Mouse (Mus musculus) midbrain, embryonic 12.5 days (tissue): ENCODE data around the gene Aarsd1. TPM values are rescaled to one million over a fixed set of nuclear protein-coding genes. Genes with fewer than 3 reads are reported as not detected.
A peak's percentile ranks its signal among the peaks of the same experiment; 100 is the strongest.
"Not testable (repeated sequence)": the region's sequence is repeated elsewhere in the genome, so short reads cannot be mapped to it uniquely, and the experiment has no call there.

Experiments
- ATAC-seq: fragments of 200-750 bp; cut with Nextera tagmentation; 2 replicates; pipeline ENCODE4 v1.8.0; 2017; ENCODE audit warnings: low read depth, moderate TSS enrichment, moderate library complexity; ENCODE audit not compliant: low FRiP score
- H3K27ac ChIP-seq: fragments of 300-500 bp; sonication (generic); replicated peaks from 2 replicates; pipeline ENCODE4 v1.5.1; 2016; ENCODE audit warnings: mild to moderate bottlenecking
- H3K27me3 ChIP-seq: fragments of 300-500 bp; sonication (generic); 2 replicates; pipeline ENCODE4 v1.6.1; 2016; ENCODE audit warnings: mild to moderate bottlenecking
- H3K36me3 ChIP-seq: fragments of 300-500 bp; sonication (generic); 2 replicates; pipeline ENCODE4 v1.6.1; 2016
- H3K4me1 ChIP-seq: fragments of 300-500 bp; sonication (generic); 2 replicates; pipeline ENCODE4 v1.6.1; 2016
- H3K4me2 ChIP-seq: fragments of 300-500 bp; sonication (generic); replicated peaks from 2 replicates; pipeline ENCODE4 v1.6.1; 2016; ENCODE audit warnings: mild to moderate bottlenecking, moderate library complexity
- H3K4me3 ChIP-seq: fragments of 300-500 bp; sonication (generic); 2 replicates; pipeline ENCODE4 v1.5.1; 2016; ENCODE audit warnings: mild to moderate bottlenecking
- H3K9ac ChIP-seq: fragments of 300-500 bp; sonication (generic); replicated peaks from 2 replicates; pipeline ENCODE4 v1.6.1; 2016; ENCODE audit warnings: mild to moderate bottlenecking, moderate library complexity
- H3K9me3 ChIP-seq: fragments of 300-500 bp; sonication (generic); 2 replicates; pipeline ENCODE4 v1.6.1; 2016; ENCODE audit warnings: mild to moderate bottlenecking
- WGBS: fragments of 180-500 bp; shearing (Covaris S2); methylation state at CpG from one replicate; pipeline ENCODE4 v1.1.7; 2016; 5-methylcytosine and 5-hydroxymethylcytosine counted together
- polyA plus RNA-seq: library from polyadenylated mRNA; unstranded; fragments of >200 nt; fragmentation: Nextera tagmentation; extraction: Ambion mirVana; gene quantifications from 2 replicates; pipeline ENCODE4 v1.2.1, GENCODE M21; 2016

Aarsd1 gene
- polyA plus RNA-seq, 1 experiment from 2014 or later = 91.0 TPM

- Histone ChIP-seq H3K36me3 (peaks cover 49% of the 10 kb centered on the region), H3K27me3 (no peaks in the 10 kb centered on the region), H3K4me1 (peaks cover 20% of the 10 kb centered on the region), H3K9ac (no peak overlapping the region), H3K9me3 (no peaks in the 10 kb centered on the region), H3K4me2 (no peak overlapping the region), H3K27ac (no peak overlapping the region), H3K4me3 (no peak overlapping the region)
- ATAC-seq = no peak
- 93% methylated on average over 9 of the region's 9 CpGs for WGBS
Measured at GRCm38 (mm10) chr11:101457631-101458030, 40.2 kb upstream of the Aarsd1 start.

- peaks cover 10% of the 10 kb centered on the region for H3K4me1 ChIP-seq
- no peak overlapping the region for H3K27ac ChIP-seq
- WGBS = 89% methylated on average over 7 of the region's 7 CpGs
- H3K27me3 ChIP-seq = no peaks in the 10 kb centered on the region
- peaks cover 32% of the 10 kb centered on the region for H3K36me3 ChIP-seq
- no peak overlapping the region for H3K4me3 ChIP-seq
- no peak for ATAC-seq
- H3K9me3 ChIP-seq = no peaks in the 10 kb centered on the region
- no peak overlapping the region for H3K9ac ChIP-seq
- H3K4me2 ChIP-seq = no peak overlapping the region
Measured at GRCm38 (mm10) chr11:101455627-101456026, 38.2 kb upstream of the Aarsd1 start.

DNA sequence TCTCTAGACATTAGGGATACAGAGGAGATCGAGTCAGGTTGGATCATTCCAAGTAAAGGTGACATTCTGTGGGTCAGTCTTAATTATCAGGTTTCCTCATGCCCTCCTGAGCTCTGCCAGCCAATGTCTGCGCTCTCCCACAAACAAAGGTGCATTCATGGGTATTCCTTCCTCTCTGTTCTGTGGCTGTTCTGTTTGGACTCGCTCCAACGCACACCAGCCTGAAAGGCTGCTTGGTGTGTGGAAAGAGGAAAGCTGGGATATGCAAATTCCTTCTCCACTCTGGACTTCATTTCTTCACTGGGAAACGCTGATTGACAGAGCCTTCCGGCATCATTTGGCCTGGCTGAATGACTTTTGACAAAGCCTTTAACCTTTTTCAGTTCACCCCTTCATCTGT is 37.3 kb upstream of the Aarsd1 start:
- no peak for ATAC-seq
- H3K27ac ChIP-seq = no peak overlapping the region
- H3K27me3 ChIP-seq = no peaks in the 10 kb centered on the region
- H3K4me1 ChIP-seq = peaks cover 10% of the 10 kb centered on the region
- no peak overlapping the region for H3K4me3 ChIP-seq
- H3K36me3 ChIP-seq = peaks cover 22% of the 10 kb centered on the region
- no peak overlapping the region for H3K4me2 ChIP-seq
- H3K9me3 ChIP-seq = no peaks in the 10 kb centered on the region
- WGBS = 44% methylated on average over 6 of the region's 6 CpGs
- no peak overlapping the region for H3K9ac ChIP-seq

- H3K9ac ChIP-seq = no peak overlapping the region
- H3K9me3 ChIP-seq = no peaks in the 10 kb centered on the region
- H3K4me2 ChIP-seq = no peak overlapping the region
- H3K27ac ChIP-seq = no peak overlapping the region
- ATAC-seq = no peak
- H3K4me3 ChIP-seq = no peak overlapping the region
- H3K36me3 ChIP-seq = no peaks in the 10 kb centered on the region; the same call in 1 of the 2 replicates
- 74% methylated on average over 10 of the region's 10 CpGs for WGBS
- H3K4me1 ChIP-seq = peaks cover 10% of the 10 kb centered on the region
- no peaks in the 10 kb centered on the region for H3K27me3 ChIP-seq
Measured at GRCm38 (mm10) chr11:101452093-101452774, 34.8 kb upstream of the Aarsd1 start.

GRCm38 (mm10) chr11:101451536-101451935 is 34.1 kb upstream of the Aarsd1 start:
- Histone ChIP-seq H3K9me3 (no peaks in the 10 kb centered on the region), H3K9ac (no peak overlapping the region), H3K4me1 (peaks cover 10% of the 10 kb centered on the region), H3K4me3 (no peak overlapping the region), H3K27me3 (no peaks in the 10 kb centered on the region), H3K27ac (no peak overlapping the region), H3K4me2 (no peak overlapping the region), H3K36me3 (no peaks in the 10 kb centered on the region; the same call in 1 of the 2 replicates)
- no peak for ATAC-seq
- 88% methylated on average over 10 of the region's 10 CpGs for WGBS

DNA sequence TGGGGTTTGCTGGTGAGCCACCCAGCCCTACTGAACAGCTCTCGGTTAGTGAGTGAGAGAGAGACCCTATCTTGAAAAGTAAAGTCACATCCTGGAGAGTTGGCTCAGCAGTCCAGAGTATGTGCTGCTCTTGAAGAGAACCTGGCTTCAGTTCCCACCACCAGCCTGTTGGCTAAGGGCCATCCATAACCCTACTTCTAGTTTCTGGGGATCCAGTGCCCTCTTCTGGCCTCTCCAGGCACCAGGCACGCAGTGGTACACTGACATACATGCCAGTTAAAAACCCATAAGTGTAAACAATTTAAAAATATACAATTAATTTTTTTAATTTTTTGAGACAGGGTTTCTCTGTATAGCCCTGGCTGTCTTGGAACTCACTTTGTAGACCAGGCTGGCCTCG is 33.0 kb upstream of the Aarsd1 start:
- Histone ChIP-seq H3K9me3 (no peaks in the 10 kb centered on the region), H3K4me2 (no peak overlapping the region), H3K9ac (no peak overlapping the region), H3K36me3 (peaks cover 7% of the 10 kb centered on the region), H3K4me3 (no peak overlapping the region), H3K4me1 (peaks cover 10% of the 10 kb centered on the region), H3K27me3 (no peaks in the 10 kb centered on the region), H3K27ac (no peak overlapping the region)
- WGBS = 82% methylated on average over 3 of the region's 3 CpGs
- ATAC-seq = no peak

DNA sequence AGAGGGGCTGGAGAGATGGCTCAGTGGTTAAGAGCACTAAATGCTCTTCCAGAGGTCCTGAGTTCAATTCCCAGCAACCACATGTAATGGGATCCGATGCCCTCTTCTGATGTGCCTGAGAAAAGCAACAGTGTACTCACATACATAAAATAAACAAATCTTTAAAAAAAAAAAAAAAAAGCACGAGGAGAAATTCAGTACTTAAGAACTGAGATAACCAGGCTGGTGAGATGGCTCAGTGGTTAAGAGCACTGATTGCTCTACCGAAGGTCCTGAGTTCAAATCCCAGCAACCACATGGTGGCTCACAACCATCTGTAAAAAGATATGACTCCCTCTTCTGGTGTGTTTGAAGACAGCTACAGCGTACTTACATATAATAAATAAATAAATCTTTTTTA is 32.2 kb upstream of the Aarsd1 start:
- ATAC-seq, H3K9me3 ChIP-seq, H3K27me3 ChIP-seq, H3K4me1 ChIP-seq, H3K4me3 ChIP-seq, H3K9ac ChIP-seq, H3K27ac ChIP-seq, H3K4me2 ChIP-seq: not testable (repeated sequence)
- H3K36me3 ChIP-seq = peaks cover 15% of the 10 kb centered on the region
- 90% methylated on average over 4 of the region's 4 CpGs for WGBS

DNA sequence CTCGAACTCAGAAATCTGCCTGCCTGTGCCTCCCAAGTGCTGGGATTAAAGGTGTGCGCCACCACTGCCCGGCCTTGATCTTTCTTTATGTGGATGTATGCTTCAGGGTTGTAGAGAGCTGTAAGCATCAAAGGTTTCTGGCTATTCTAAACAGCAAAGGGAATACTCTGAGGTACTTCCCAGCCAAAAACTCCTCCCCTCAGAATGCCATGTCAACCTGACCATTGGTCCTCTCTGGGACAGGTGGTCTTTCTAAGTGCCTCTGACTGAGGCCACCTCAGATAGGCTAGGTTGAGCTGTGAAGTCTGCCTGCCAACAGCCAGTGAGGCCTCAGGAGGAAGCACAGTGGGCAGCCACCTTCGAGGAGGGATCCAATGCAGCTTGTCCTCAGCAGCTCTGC is 31.5 kb upstream of the Aarsd1 start:
- ATAC-seq = no peak
- Histone ChIP-seq H3K36me3 (peaks cover 22% of the 10 kb centered on the region), H3K27me3 (no peaks in the 10 kb centered on the region), H3K4me2 (no peak overlapping the region), H3K9ac (no peak overlapping the region), H3K27ac (no peak overlapping the region), H3K9me3 (no peaks in the 10 kb centered on the region), H3K4me1 (peaks cover 3% of the 10 kb centered on the region), H3K4me3 (no peak overlapping the region)
- 89% methylated on average over 4 of the region's 4 CpGs for WGBS

DNA sequence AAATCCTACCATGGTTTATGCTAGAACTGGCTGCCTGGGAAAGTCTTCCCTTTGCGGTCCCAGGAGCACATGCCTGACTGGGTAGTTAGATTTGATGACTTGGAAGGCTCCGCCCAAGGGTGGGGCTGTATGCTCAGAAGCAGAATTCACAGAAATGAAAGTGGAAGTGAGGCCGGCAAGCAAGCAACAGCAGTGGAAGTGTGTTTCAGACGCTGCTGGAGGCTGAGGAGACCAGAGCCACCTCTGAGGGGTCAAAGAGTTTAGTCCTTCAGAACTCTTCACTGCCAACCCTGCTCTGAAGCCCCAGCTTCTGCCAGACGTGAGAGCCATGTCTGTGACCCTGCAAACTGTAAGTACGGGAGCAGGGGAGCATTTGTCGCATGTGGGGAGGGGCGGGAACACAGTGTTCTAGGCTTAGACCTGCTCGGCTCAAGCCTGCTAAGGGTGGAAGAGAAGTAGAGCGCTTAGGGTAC is 30.9 kb upstream of the Aarsd1 start, which contains the start of gene Ifi35:
Ifi35 (plus strand) TSS at position 134 of the 473 bp plus-strand sequence.
- Histone ChIP-seq H3K4me1 (peaks cover 9% of the 10 kb centered on the region), H3K36me3 (peaks cover 28% of the 10 kb centered on the region), H3K9ac (no peak within 1 kb of the TSS), H3K27me3 (no peaks in the 10 kb centered on the region), H3K9me3 (no peaks in the 10 kb centered on the region), H3K4me3 (0 out of 2 replicates have a peak within 1 kb of the TSS, but pooled peaks have one; percentile 18), H3K27ac (no peak within 1 kb of the TSS; the same call in 1 of the 2 replicates), H3K4me2 (peak within 1 kb of the TSS; percentile 16; the same call in 1 of the 2 replicates)
- ATAC-seq = no peak
- 47% methylated on average over 10 of the region's 10 CpGs for WGBS

DNA sequence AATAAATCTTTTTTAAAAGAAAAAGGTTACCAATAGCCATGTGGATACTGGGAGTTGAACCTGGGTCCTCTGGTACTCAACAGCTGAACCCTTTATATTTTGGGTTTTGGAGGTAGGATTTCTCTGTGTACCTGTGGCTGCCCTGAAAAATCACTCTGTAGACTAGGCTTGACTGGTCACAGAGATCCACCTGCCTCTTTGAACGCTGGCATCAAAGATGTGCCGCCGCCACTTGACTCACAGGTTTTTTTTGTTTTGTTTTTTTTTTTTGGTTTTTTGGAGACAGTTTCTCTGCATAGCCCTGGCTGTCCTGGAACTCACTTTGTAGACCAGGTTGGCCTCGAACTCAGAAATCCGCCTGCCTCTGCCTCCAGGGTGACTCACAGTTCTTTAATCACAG is 30.4 kb upstream of the Aarsd1 start:
- H3K9ac ChIP-seq = no peak overlapping the region
- H3K36me3 ChIP-seq = peaks cover 28% of the 10 kb centered on the region
- H3K4me3 ChIP-seq = no peak overlapping the region
- no peaks in the 10 kb centered on the region for H3K9me3 ChIP-seq
- no peak overlapping the region for H3K27ac ChIP-seq
- no peaks in the 10 kb centered on the region for H3K27me3 ChIP-seq
- no peak for ATAC-seq
- WGBS = 88% methylated on average over 5 of the region's 5 CpGs
- peaks cover 13% of the 10 kb centered on the region for H3K4me1 ChIP-seq
- H3K4me2 ChIP-seq = no peak overlapping the region

DNA sequence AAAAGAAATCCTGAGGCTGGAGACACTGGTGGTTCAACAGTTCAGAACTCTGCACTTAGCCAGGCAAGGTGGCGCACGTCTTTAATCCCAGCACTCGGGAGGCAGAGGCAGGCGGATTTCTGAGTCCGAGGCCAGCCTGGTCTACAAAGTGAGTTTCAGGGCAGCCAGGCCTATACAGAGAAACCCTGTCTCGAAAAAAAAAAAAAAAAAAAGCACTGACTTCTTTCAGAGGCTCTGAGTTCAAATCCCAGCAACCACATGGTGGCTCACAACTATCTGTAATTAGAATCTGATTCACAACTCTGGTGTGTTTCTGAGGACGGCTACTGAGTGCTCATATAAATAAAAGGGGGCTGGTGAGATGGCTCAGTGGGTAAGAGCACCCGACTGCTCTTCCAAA is 29.4 kb upstream of the Aarsd1 start:
- H3K36me3 ChIP-seq = peaks cover 28% of the 10 kb centered on the region
- not testable (repeated sequence) for H3K4me3 ChIP-seq, H3K9ac ChIP-seq, H3K4me2 ChIP-seq, ATAC-seq, H3K9me3 ChIP-seq, H3K27ac ChIP-seq, H3K27me3 ChIP-seq
- WGBS = 88% methylated on average over 8 of the region's 8 CpGs
- H3K4me1 ChIP-seq = peaks cover 13% of the 10 kb centered on the region

DNA sequence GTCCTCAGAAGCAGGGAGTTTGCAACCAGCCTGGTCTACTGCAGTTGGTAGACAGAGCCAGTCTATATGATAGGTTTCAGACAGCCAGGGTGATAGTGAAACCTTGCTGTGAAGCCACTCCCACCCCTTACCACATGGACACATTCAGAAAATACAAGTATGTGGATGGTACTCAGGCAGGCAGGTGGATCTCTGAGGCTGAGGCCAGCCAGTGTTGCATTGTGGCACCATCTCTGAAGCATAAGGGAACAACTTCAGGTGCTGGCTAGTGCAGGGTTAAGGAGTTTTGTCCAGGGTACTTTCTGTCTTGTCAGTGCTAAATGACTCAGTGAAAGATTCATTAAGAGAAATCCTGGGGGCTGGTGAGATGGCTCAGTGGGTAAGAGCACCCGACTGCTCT is 28.9 kb upstream of the Aarsd1 start:
- no peak overlapping the region for H3K27ac ChIP-seq
- H3K27me3 ChIP-seq = no peaks in the 10 kb centered on the region
- WGBS = 80% methylated on average over 1 of the region's 1 CpGs
- H3K9ac ChIP-seq = no peak overlapping the region
- H3K4me1 ChIP-seq = peaks cover 13% of the 10 kb centered on the region
- ATAC-seq = no peak
- peaks cover 28% of the 10 kb centered on the region for H3K36me3 ChIP-seq
- no peaks in the 10 kb centered on the region for H3K9me3 ChIP-seq
- no peak overlapping the region for H3K4me3 ChIP-seq
- H3K4me2 ChIP-seq = no peak overlapping the region
